Mouse (Mus musculus) embryonic fibroblast, embryonic 13.5 days (primary cell): Measurements from ENCODE around the gene Rchy1. TPM values are rescaled to one million over a fixed set of nuclear protein-coding genes. Genes with fewer than 3 reads are reported as not detected.

ENCODE experiments used
- H3K27ac ChIP-seq: 2 replicates; pipeline ENCODE4 v1.5.1; 2012; ENCODE audit warnings: low read length, control low read depth, inconsistent platforms; ENCODE audit not compliant: insufficient read depth
- H3K4me1 ChIP-seq: 2 replicates; pipeline ENCODE4 v1.6.1; 2011; ENCODE audit warnings: low read length; ENCODE audit not compliant: control insufficient read depth, insufficient read depth
- H3K4me3 ChIP-seq: 2 replicates; pipeline ENCODE4 v1.5.1; 2011; ENCODE audit warnings: mild to moderate bottlenecking, control low read depth, low read length; ENCODE audit not compliant: insufficient read depth
- CTCF ChIP-seq: IDR thresholded peaks from 2 replicates; pipeline ENCODE4 v1.5.1; 2011; ENCODE audit warnings: mild to moderate bottlenecking, control low read depth, low read length, moderate library complexity, borderline replicate concordance; ENCODE audit not compliant: insufficient read depth
- POLR2A ChIP-seq: IDR thresholded peaks from 2 replicates; pipeline ENCODE4 v1.6.1; 2011; ENCODE audit warnings: low read depth, mild to moderate bottlenecking, control low read depth, low read length, moderate library complexity
- polyA plus RNA-seq: library from polyadenylated mRNA; stranded (reverse); fragments of >200 nt; gene quantifications from 2 replicates; pipeline ENCODE4 v1.2.4, GENCODE M21; 2011; ENCODE audit warnings: low read depth; ENCODE audit not compliant: missing spikeins, insufficient read length

Rchy1 gene
- polyA plus RNA-seq, 1 experiment: 66.2 TPM

DNA sequence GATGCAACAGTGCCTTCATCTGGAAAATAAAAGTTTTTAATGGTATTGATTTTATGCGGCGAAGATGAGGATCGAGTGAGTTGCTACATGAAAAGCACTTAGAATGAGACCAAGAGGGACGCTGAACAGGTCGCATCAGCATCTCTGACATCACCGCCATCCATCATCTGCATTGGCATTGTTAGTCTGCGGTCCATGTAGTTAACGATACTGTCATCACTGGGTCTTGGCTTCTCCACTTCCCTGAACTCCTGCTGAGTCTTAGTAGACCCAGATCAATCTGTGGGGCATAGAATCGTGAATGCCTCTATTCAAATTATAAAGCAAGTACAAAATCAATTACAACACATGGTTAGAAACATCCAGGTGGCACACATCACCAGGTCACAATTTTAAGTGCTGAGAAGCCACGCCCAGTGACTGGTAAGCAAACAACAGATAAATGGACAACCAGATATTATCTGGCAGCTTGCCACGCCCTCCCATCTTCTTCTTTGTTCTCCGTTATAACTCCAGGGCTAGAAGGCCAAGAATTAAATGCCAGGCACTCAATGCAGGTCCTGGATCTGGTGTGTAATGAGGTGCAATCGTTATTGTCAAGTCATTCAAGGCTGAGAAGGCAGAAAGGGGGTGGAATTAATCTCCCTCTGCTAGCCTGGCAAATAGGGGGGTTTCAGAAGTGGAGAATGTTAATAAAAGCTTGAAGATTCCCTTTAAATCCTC lies 51.3 kb downstream of the Rchy1 start:
- no peak overlapping the region for H3K4me3 ChIP-seq
- no peak overlapping the region for H3K27ac ChIP-seq
- no peaks in the 10 kb centered on the region for H3K4me1 ChIP-seq
- TF ChIP-seq CTCF (no peak), POLR2A (no peak)

DNA sequence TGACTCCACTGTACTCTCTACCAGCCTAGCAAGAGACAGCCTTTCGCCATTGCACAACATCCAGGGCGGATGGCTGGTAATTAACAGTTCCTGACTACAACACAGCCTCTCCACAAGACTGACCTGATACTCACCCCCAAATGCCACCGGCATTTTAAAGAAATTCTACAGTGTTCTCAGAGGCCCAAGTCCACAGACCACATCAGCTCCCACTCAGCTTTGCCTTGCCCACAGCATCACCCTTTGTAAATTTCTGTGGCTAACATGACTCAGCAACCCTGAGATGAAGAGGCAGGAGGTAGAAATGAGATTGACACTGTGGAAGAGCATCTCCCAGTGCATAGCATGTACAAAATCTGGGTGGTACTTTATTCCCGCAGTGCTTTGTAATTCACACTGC lies 52.3 kb downstream of the Rchy1 start:
- no peak overlapping the region for H3K27ac ChIP-seq
- TF ChIP-seq CTCF: no peak
- TF ChIP-seq POLR2A: no peak
- no peak overlapping the region for H3K4me3 ChIP-seq
- H3K4me1 ChIP-seq: no peaks in the 10 kb centered on the region

DNA sequence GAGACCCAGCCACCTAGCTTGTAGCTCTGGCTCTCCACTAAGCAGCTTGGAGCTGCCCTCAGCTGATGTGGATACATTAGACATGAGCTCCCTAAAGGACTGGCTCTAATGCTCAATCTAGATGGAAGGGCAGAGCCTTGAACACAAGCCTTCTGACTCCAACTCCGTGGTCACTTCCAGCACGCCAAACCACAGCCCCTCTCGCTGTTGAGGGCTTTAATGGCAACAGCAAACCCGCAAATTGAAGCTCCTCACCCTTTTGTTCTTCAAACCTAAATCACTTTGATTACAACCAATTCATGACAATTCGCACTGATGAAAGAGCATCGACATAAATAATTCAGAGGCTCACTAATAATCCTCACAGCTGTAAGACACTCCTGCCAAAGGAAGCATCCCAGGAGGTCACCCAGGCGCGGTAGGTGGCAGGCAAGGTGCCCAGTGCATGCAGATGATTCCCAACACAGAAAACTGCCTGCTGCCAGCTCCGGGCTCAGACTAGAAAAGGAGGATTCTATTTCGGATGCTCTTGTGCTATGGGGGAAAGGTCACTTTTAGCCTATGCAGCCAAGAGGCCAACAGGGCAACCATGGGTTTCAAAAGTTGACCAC lies 53.8 kb downstream of the Rchy1 start:
- TF ChIP-seq POLR2A: no peak
- no peak overlapping the region for H3K27ac ChIP-seq
- H3K4me1 ChIP-seq: no peaks in the 10 kb centered on the region
- no peak overlapping the region for H3K4me3 ChIP-seq

Other genes with a start within 250 kb of the Rchy1 start
- 0.93 and 2.4 TPM in 2 replicates for gene Odaph, start 24.4 kb upstream of the Rchy1 start, polyA plus RNA-seq
- gene Cdkl2, start 80.8 kb upstream of the Rchy1 start, polyA plus RNA-seq: 3.2 and 4.7 TPM in 2 replicates
- 104 and 116 TPM in 2 replicates for gene G3bp2, start 120.7 kb upstream of the Rchy1 start, polyA plus RNA-seq
- gene Uso1, start 174.9 kb upstream of the Rchy1 start, polyA plus RNA-seq: 101 and 103 TPM in 2 replicates